Mouse (Mus musculus) heart, postnatal 0 days (tissue): Measurements from ENCODE around the gene Oas1h.

Source experiments
- CTCF ChIP-seq: IDR thresholded peaks from 2 replicates; pipeline ENCODE4 v1.5.1; 2016; ENCODE audit warnings: antibody characterized with exemption, control low read depth, low read depth
- EP300 ChIP-seq: IDR thresholded peaks from 2 replicates; pipeline ENCODE4 v1.6.1; 2016; ENCODE audit warnings: antibody characterized with exemption, low read depth

DNA sequence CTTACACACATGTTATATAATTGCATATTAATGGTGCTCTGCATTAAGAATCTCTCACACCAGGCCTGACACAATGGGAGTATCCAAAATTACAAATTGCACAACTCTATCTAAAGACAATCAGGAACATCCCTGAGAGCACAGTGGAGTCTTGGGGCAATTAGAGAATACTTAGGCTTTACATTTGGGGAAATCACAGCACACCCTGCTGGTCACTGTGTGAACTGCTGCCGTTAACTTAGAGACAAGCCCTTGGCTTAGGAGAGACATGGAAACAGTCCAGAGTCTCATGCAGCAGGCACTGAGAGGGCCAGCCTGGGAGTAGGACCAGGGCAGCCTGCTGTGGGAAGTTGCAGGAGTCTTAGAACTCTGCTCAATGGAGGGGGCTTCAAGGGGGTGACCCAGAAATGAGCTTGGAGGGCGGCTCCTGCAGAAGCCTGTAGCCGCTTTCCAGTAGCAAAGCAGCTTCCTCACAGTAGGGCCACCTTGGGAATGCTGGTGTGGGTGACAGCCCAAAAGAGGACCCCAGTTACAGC, 11.6 kb upstream of the Oas1h start:
- TF ChIP-seq CTCF (peak; percentile 68), EP300 (no peak)
